Mouse (Mus musculus) MEL (cell line): ENCODE data around the gene Adgrf5.

ENCODE experiments used
- CTCF ChIP-seq, 3 experiments: IDR thresholded peaks in 2 of 3; conservative IDR thresholded peaks in 1 of 3; 2 replicates each; pipeline ENCODE4 v1.5.1; 2011 to 2012; ENCODE audit warnings: low read length in 3 of 3, low read depth in 2 of 3, mild to moderate bottlenecking in 2 of 3, improper control_type of control experiment in 1 of 3, inconsistent platforms in 1 of 3, mixed read lengths in 1 of 3, moderate library complexity in 1 of 3; ENCODE audit not compliant: control insufficient read depth in 1 of 3, insufficient read depth in 1 of 3, poor library complexity in 1 of 3, severe bottlenecking in 1 of 3
- ELF1 ChIP-seq: IDR thresholded peaks from 2 replicates; pipeline ENCODE4 v1.6.1; 2014; ENCODE audit warnings: low read depth, mild to moderate bottlenecking, inconsistent platforms, low read length, improper control_type of control experiment, moderate library complexity
- GATA1 ChIP-seq: IDR thresholded peaks from 2 replicates; pipeline ENCODE4 v1.6.1; 2011; ENCODE audit warnings: low read depth, low read length, improper control_type of control experiment
- HCFC1 ChIP-seq: IDR thresholded peaks from 2 replicates; pipeline ENCODE4 v1.6.1; 2012; ENCODE audit warnings: low read depth, mild to moderate bottlenecking, inconsistent platforms, low read length, improper control_type of control experiment, moderate library complexity
- MAX ChIP-seq: IDR thresholded peaks from 2 replicates; pipeline ENCODE4 v1.6.1; 2011; ENCODE audit warnings: low read length, improper control_type of control experiment
- MEF2A ChIP-seq: IDR thresholded peaks from 2 replicates; pipeline ENCODE4 v1.6.1; 2014; ENCODE audit warnings: low read depth, mild to moderate bottlenecking, inconsistent platforms, low read length, improper control_type of control experiment; ENCODE audit not compliant: poor library complexity, insufficient replicate concordance, severe bottlenecking; ENCODE audit errors: extremely low read depth
- NELFE ChIP-seq: IDR thresholded peaks from 2 replicates; pipeline ENCODE4 v1.6.1; 2011; ENCODE audit warnings: low read depth, low read length, improper control_type of control experiment
- NRF1 ChIP-seq: IDR thresholded peaks from 2 replicates; pipeline ENCODE4 v1.6.1; 2014; ENCODE audit warnings: low read depth, mild to moderate bottlenecking, inconsistent platforms, low read length, improper control_type of control experiment, moderate library complexity; ENCODE audit not compliant: poor library complexity, insufficient read depth, severe bottlenecking
- POLR2A ChIP-seq, 2 experiments: IDR thresholded peaks; 2 replicates each; pipeline ENCODE4 v1.6.1; 2011 to 2012; ENCODE audit warnings: low read length in 2 of 2, mild to moderate bottlenecking in 2 of 2, control low read depth in 1 of 2, improper control_type of control experiment in 1 of 2, low read depth in 1 of 2, moderate library complexity in 1 of 2; ENCODE audit not compliant: control insufficient read depth in 1 of 2, insufficient read depth in 1 of 2, poor library complexity in 1 of 2
- SIN3A ChIP-seq: IDR thresholded peaks from 2 replicates; pipeline ENCODE4 v1.6.1; 2012; ENCODE audit warnings: low read length, improper control_type of control experiment, inconsistent platforms
- TBP ChIP-seq: IDR thresholded peaks from 2 replicates; pipeline ENCODE4 v1.8.0; 2011; ENCODE audit warnings: low read depth, low read length, improper control_type of control experiment
- USF2 ChIP-seq, 2 experiments: IDR thresholded peaks; 2 replicates each; pipeline ENCODE4 v1.6.1; 2011 to 2012; ENCODE audit warnings: improper control_type of control experiment in 2 of 2, low read length in 2 of 2, borderline replicate concordance in 1 of 2, inconsistent platforms in 1 of 2, low read depth in 1 of 2, mild to moderate bottlenecking in 1 of 2; ENCODE audit not compliant: insufficient read depth in 1 of 2
- ZC3H11A ChIP-seq: IDR thresholded peaks from 2 replicates; pipeline ENCODE4 v1.6.1; 2012; ENCODE audit warnings: low read depth, mild to moderate bottlenecking, inconsistent platforms, low read length, improper control_type of control experiment

DNA sequence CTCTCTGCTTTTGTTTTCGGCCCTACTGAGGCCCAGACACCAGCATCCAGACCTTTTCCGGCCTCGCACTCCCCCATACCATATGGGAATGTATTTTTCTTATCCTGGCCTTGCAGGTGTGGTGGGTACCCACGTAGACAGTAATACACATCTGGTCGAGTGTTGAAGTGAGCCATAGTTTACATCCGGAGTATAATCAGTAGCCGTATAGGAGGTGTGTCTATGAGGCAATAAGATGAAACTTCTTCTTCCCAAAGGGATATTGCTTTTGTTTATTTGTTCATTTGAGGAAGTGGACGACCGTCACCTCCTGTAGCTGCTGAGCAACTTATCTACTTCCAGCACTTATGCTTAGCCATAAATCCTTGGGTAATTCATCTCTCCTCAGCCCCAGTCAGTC is 26.2 kb upstream of the Adgrf5 start:
- TF ChIP-seq POLR2A (IDR thresholded peaks at IDR 0.05; ENCODE audit: control insufficient read depth in 1 of 2, insufficient read depth in 1 of 2, low read depth in 1 of 2, low read length in 2 of 2, poor library complexity in 1 of 2): no peak
- no peak for TF ChIP-seq CTCF (IDR thresholded peaks at IDR 0.05 in 2 of 3, conservative IDR thresholded peaks at IDR 0.05 in 1 of 3; ENCODE audit: control insufficient read depth in 1 of 3, insufficient read depth in 1 of 3, low read depth in 2 of 3, low read length in 3 of 3, poor library complexity in 1 of 3, severe bottlenecking in 1 of 3)
- TF ChIP-seq TBP: no peak
- TF ChIP-seq USF2 (IDR thresholded peaks at IDR 0.05; ENCODE audit: borderline replicate concordance in 1 of 2, insufficient read depth in 1 of 2, low read depth in 1 of 2, low read length in 2 of 2): no peak
- TF ChIP-seq GATA1: no peak
- no peak for TF ChIP-seq NRF1
- TF ChIP-seq SIN3A: no peak
- TF ChIP-seq MAX: no peak
- no peak for TF ChIP-seq HCFC1
- no peak for TF ChIP-seq MEF2A
- TF ChIP-seq NELFE: no peak
- TF ChIP-seq ZC3H11A: no peak
- no peak for TF ChIP-seq ELF1
